Mouse (Mus musculus) right cerebral cortex, postnatal 25 days (tissue): Measurements from ENCODE around the gene Rtbdn.

Source experiments
- DNase-seq: peaks from one replicate; pipeline ENCODE4 v3.0.0; 2022

Rtbdn gene

GRCm38 (mm10) chr8:84963952-84964351 lies 17.2 kb downstream of the Rtbdn start:
- no peak for DNase-seq

- DNase-seq = peak; percentile 93
Measured at GRCm38 (mm10) chr8:84965731-84966291, 19.0 kb downstream of the Rtbdn start.

DNA sequence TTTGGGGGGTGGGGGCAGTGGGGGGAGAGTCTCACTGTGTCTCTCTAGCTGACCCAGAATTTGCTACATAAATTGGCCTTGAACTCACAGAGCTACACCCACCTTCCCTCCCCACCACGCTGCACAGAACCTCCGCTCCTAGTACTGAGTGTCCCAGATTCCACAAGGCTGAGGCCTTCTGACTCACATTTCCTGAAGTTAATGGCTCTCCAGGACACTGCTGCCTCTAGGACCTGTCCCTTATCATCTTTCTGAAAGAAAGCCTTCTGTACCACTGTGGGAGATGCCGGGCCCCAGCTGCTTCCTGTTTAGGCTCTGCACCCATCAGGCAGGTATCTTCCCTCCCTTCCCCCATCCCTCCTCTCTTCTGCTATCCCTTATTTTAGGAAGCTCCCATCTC lies 19.8 kb downstream of the Rtbdn start:
- no peak for DNase-seq

GRCm38 (mm10) chr8:84967532-84968304 lies 20.9 kb downstream of the Rtbdn start:
- no peak for DNase-seq

DNA sequence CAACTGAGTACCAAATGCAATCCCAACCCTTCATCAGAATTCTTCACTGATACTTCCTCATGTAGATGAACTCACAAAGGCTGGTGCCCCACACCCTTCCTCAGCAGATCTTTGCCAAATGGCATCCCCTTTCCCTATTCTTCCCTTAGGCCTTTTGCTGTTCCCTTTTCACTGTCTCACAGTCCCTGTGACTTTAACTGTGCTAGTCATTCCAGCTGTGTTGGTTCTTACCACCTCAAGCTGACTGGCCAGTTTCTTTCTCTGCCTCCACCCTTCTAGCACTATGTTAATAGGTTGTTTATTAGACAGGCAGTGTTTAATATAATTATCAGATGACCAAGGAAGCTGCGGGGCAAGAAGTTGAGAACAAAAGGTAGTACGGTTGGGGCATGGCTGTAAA lies 21.9 kb downstream of the Rtbdn start:
- no peak for DNase-seq

GRCm38 (mm10) chr8:84969241-84970134 lies 22.7 kb downstream of the Rtbdn start, which contains the start of the genes Gm49661, Prdx2 and Rnaseh2a:
Gene Gm49661, minus strand, starts transcription at chr8:84969433.
Gene Prdx2, plus strand, starts transcription at chr8:84969587.
Gene Rnaseh2a, minus strand, starts transcription at chr8:84969767.
- DNase-seq = peak; percentile 75

DNA sequence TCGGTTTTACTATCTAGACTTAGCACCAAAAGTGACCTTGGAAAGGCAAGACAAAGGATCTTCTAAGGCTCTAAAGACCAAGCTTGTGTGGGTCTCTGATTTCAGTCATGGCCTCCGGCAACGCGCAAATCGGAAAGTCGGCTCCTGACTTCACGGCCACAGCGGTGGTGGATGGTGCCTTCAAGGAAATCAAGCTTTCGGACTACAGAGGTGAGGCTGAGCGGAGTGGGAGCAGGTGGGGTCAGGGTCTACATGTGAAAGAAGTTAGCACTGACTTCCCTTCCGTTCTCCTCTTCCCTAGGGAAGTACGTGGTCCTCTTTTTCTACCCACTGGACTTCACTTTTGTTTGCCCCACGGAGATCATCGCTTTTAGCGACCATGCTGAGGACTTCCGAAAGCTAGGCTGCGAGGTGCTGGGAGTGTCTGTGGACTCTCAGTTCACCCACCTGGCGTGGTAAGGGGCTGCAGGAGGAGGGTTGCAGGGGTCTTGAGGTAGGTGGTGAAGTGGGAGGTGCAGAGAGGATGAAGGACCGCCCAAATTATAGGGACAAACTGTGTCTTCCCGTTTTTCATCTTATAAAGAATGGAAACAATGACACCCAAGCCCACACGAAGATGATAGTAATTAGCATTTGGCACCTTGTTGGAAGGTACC lies 23.5 kb downstream of the Rtbdn start:
- no peak for DNase-seq

GRCm38 (mm10) chr8:84970913-84971312 lies 24.1 kb downstream of the Rtbdn start:
- DNase-seq = no peak

DNA sequence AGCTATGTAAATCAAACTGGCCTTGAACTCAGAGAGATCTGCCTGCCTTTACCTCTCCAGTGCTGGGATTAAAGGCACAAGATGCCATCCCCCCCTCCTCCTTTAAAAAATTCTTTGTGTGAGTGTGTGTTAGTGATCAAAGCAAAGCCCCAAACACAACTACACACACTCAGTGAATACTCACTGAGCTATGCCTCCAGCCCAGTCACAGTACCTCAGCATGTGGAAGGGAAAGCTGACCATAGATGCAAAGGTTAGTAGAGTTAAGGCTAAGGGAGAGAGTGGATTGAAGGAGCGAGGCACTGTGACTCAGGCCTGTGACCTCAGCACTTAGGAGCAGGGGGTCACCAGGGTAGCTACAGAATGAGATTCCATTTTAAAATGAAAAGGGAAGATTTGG lies 26.3 kb downstream of the Rtbdn start:
- DNase-seq = no peak

- peak; percentile 48 for DNase-seq
Measured at GRCm38 (mm10) chr8:84973803-84974542, 27.2 kb downstream of the Rtbdn start.

GRCm38 (mm10) chr8:84974543-84975142 lies 27.9 kb downstream of the Rtbdn start:
- DNase-seq = no peak

DNA sequence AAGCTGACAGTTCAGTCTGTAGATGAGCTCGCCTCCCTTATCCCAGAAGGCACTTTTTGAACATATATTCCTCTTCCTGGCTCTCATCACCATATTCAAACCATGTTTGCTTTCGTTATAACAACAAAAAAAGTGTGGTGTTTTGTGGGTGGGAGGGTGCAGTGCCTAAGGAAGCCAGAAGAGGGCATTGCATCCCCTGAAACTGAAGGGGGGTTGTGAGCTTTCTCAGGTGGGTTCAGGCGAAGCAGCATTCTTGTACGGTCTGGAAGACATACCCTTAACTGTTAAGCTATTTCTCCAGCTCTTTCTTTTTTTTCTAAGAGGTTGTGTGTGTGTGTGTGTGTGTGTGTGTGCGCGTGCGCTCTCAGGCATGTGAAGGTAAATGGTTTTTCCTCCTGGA lies 28.6 kb downstream of the Rtbdn start:
- peak; percentile 54 for DNase-seq

DNA sequence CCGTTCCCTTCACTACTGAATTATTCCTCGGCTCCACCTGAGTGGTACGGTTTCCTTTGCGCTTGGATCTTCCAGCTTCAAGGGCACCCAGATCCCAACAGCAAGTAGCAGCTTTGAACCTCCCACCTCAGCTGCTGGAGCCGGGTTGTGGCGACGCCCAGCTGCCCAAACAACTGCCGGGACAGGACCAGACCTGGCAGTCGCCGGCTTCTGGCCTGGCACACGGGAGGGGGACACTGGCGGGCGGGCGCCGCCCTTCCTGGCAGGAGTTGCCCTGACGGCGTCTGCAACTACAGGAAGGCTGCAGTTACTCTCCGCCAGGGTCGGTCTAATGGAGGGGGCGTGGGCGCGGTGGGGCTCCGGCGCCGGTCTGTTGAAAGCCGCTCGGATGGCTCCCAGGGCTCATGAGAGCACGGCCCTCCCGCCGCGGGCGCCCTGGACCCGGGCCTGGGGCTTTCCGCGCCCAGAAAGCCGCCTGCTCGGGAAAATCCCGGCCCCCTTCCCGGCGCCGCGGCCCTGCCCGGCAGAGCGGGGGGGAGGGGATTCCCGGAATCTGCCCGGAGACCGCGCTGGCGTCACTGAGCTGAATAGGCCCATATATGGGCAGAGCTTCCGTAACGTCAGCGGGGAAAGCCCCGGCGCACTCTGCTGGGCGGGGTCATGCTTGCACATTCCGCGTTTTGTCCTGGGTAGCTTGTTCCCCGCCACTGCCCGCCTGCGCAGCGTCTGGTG lies 29.4 kb downstream of the Rtbdn start:
- DNase-seq = peak; percentile 96

- no peak for DNase-seq
Measured at GRCm38 (mm10) chr8:84976763-84977434, 30.1 kb downstream of the Rtbdn start.

- peak; percentile 69 for DNase-seq
Measured at GRCm38 (mm10) chr8:84977435-84978247, 30.9 kb downstream of the Rtbdn start.

DNA sequence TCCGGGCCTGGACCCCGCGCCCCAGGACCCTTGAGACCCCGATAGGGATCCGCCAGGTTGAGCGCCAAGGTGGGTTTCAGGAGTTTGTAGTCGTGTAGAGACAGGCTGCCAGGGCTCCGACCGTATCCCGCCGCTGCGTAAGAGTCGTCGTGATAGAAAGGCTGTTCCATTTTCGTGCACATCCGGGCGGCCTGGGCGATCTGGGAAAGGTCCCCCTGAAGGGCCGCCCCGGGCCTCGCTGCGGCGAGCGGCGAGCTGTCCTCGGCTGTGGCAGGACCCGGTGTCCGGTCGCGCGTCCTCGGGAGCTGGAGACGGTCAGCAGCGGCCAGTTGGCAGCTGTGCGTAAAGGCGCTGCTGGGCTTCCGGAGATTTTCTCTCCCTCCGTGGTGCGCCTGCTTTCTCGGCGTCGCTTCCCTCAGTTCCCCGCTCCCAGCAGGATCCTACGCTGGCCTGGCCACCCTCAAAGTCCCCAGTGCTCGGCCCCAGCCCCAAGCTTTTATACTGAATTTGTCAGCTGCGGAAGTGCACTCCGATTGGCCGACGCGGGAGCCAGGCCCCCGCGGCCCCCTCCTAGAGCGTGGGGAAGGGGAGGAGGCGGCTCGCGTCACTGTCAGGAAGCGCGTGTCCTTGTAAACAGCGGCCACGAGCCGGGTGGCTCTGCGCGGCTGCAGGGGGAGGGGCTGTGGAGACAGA lies 31.6 kb downstream of the Rtbdn start, which contains the start of gene Junb:
Gene Junb, minus strand, starts transcription at position 471 of the 693 bp plus-strand sequence.
- peak; percentile 96 for DNase-seq

- peak; percentile 91 for DNase-seq
Measured at GRCm38 (mm10) chr8:84979599-84980421, 33.0 kb downstream of the Rtbdn start.
